Mouse (Mus musculus) kidney, embryonic 15.5 days (tissue): Measurements from ENCODE around the gene Ift172. TPM values are rescaled to one million over a fixed set of nuclear protein-coding genes. Genes with fewer than 3 reads are reported as not detected.

ENCODE experiments used
- ATAC-seq: fragments of 200-750 bp; cut with Nextera tagmentation; replicated peaks from 2 replicates; pipeline ENCODE4 v1.8.0; 2017; ENCODE audit warnings: moderate TSS enrichment; ENCODE audit not compliant: low FRiP score
- H3K27ac ChIP-seq: fragments of 300-500 bp; sonication (generic); 2 replicates; pipeline ENCODE4 v1.5.1; 2015; ENCODE audit warnings: mild to moderate bottlenecking, inconsistent platforms
- H3K27me3 ChIP-seq: fragments of 300-500 bp; sonication (generic); 2 replicates; pipeline ENCODE4 v1.6.1; 2015; ENCODE audit warnings: inconsistent platforms
- H3K36me3 ChIP-seq: fragments of 300-500 bp; sonication (generic); 2 replicates; pipeline ENCODE4 v1.6.1; 2015; ENCODE audit warnings: inconsistent platforms
- H3K4me1 ChIP-seq: fragments of 300-500 bp; sonication (generic); 2 replicates; pipeline ENCODE4 v1.6.1; 2015; ENCODE audit warnings: inconsistent platforms
- H3K4me2 ChIP-seq: fragments of 300-500 bp; sonication (generic); 2 replicates; pipeline ENCODE4 v1.6.1; 2015; ENCODE audit warnings: moderate library complexity, mild to moderate bottlenecking, inconsistent platforms
- H3K4me3 ChIP-seq: fragments of 300-500 bp; sonication (generic); replicated peaks from 2 replicates; pipeline ENCODE4 v1.5.1; 2015; ENCODE audit warnings: mild to moderate bottlenecking, inconsistent platforms
- H3K9ac ChIP-seq: fragments of 300-500 bp; sonication (generic); 2 replicates; pipeline ENCODE4 v1.6.1; 2015; ENCODE audit warnings: mild to moderate bottlenecking, inconsistent platforms
- H3K9me3 ChIP-seq: fragments of 300-500 bp; sonication (generic); replicated peaks from 2 replicates; pipeline ENCODE4 v1.6.1; 2016; ENCODE audit warnings: inconsistent platforms
- WGBS: fragments of 180-500 bp; shearing (Covaris S2); methylation state at CpG from one replicate; pipeline ENCODE4 v1.1.7; 2015; ENCODE audit warnings: mixed read lengths; 5-methylcytosine and 5-hydroxymethylcytosine counted together
- polyA plus RNA-seq: library from polyadenylated mRNA; unstranded; fragments of >200 nt; fragmentation: Nextera tagmentation; extraction: Ambion mirVana; gene quantifications from 2 replicates; pipeline ENCODE4 v1.2.1, GENCODE M21; 2015

The Ift172 gene
- polyA plus RNA-seq, 1 experiment from 2014 or later, result 36.9 TPM

DNA sequence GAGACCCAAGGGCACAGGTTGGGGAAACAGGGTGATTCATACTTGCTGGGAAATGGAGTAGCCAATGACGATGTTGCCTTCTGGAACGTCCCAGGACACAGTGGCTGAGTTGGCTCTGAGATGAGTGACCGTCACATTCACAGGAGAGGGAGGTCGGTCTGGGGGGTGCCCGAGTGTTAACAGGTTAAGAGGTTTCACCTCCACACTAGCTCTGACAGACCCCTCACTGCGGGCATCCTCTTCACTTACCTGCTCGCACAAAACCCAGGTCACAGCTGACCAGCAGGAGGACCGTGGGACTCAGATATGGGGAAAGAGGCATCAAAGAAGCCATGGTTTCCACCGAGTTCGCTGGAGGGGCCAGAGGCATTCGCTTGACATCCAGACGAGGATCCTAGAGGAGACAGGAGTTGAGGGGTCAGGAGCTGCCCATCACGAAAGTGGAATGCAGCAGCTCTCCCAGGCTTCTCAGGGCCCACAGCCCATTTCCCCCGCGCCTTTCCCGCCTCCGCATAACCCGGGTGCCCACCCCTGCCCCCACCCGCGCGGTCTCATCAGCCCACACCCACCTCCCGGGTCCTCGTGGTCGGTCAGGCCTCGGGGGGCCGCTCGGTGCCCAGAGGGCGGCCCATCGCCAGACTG lies 4.2 kb upstream of the Ift172 start:
- Histone ChIP-seq H3K27me3 (peaks cover 13% of the 10 kb centered on the region), H3K4me3 (peak overlapping the region; percentile 86), H3K27ac (peak overlapping the region; percentile 62), H3K4me2 (peak overlapping the region; percentile 97), H3K4me1 (peaks cover 30% of the 10 kb centered on the region), H3K9me3 (no peaks in the 10 kb centered on the region), H3K36me3 (peaks cover 16% of the 10 kb centered on the region), H3K9ac (peak overlapping the region; percentile 78)
- ATAC-seq, result peak; percentile 40; the same call in 1 of the 2 replicates
- WGBS, result 4% methylated on average over 29 of the region's 29 CpGs

- peak overlapping the region; percentile 77 for H3K4me2 ChIP-seq
- ATAC-seq, result no peak; the same call in 1 of the 2 replicates
- H3K36me3 ChIP-seq, result peaks cover 27% of the 10 kb centered on the region
- peaks cover 35% of the 10 kb centered on the region for H3K4me1 ChIP-seq
- H3K27ac ChIP-seq, result peak overlapping the region; percentile 86
- no peaks in the 10 kb centered on the region for H3K9me3 ChIP-seq
- H3K4me3 ChIP-seq, result peak overlapping the region; percentile 55
- H3K27me3 ChIP-seq, result no peaks in the 10 kb centered on the region
- WGBS, result 3% methylated on average over 9 of the region's 9 CpGs
- H3K9ac ChIP-seq, result peak overlapping the region; percentile 48
Measured at GRCm38 (mm10) chr5:31291361-31291688, 409 bp upstream of the Ift172 start.

DNA sequence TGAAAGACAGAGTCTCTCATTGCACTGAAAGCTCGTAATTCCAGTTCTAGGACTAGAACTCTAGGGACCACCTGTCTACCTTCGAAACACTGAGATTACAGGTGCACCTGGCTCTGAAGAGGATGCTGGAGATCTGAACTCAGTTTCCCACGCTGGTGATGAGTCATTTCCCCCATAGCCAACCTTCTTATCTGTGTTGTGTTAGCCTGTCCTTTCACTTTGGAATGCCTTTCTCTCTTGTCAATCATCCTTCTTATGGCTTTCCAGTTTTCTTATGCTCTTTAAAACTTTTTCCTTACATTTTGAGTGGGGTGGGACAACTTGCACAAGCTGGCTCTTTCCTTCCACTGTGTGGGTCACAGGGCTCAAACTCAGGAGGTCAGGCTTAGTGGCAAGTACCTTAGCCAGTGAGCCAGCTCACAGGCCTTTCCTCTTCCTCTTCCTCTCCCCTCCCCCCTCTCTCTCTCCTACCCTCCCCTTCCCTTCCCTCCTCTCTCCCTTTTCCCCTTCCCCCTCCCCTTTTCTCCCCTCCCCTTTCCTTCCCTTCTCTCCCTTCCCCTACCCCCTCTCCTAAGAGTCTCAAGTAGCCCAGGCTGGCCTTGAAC lies 1.2 kb downstream of the Ift172 start:
- no peaks in the 10 kb centered on the region for H3K9me3 ChIP-seq
- WGBS, result 79% methylated on average over 3 of the region's 3 CpGs
- no peaks in the 10 kb centered on the region for H3K27me3 ChIP-seq
- H3K27ac ChIP-seq, result no peak overlapping the region
- H3K9ac ChIP-seq, result peak overlapping the region; percentile 48; the same call in 1 of the 2 replicates
- no peak for ATAC-seq
- peaks cover 25% of the 10 kb centered on the region for H3K4me1 ChIP-seq
- peak overlapping the region; percentile 55; the same call in 1 of the 2 replicates for H3K4me3 ChIP-seq
- H3K4me2 ChIP-seq, result peak overlapping the region; percentile 77
- H3K36me3 ChIP-seq, result peaks cover 43% of the 10 kb centered on the region

DNA sequence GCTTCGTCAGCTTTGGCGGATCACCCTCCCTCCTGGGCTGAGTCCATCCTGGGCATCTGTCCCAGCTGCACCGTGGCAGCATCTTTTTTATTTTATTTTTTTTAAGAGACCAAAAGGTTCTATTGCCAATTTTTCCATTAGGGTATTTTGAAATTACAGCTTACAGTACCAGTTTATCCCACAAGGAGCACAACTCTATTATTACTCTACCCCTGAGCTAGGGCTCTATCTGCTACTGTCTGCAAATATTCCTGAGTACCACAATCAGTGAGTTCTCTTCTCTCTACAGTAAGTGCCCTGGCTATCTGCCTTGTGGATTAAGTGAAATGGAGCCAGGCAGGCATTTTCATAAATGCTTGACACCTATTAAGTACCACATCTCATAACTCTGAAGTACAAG lies 2.3 kb downstream of the Ift172 start:
- Histone ChIP-seq H3K36me3 (peaks cover 48% of the 10 kb centered on the region), H3K9me3 (no peaks in the 10 kb centered on the region), H3K27me3 (no peaks in the 10 kb centered on the region), H3K4me3 (no peak overlapping the region), H3K4me2 (no peak overlapping the region), H3K27ac (no peak overlapping the region), H3K4me1 (peaks cover 17% of the 10 kb centered on the region), H3K9ac (no peak overlapping the region)
- ATAC-seq, result no peak
- 77% methylated on average over 3 of the region's 3 CpGs for WGBS

DNA sequence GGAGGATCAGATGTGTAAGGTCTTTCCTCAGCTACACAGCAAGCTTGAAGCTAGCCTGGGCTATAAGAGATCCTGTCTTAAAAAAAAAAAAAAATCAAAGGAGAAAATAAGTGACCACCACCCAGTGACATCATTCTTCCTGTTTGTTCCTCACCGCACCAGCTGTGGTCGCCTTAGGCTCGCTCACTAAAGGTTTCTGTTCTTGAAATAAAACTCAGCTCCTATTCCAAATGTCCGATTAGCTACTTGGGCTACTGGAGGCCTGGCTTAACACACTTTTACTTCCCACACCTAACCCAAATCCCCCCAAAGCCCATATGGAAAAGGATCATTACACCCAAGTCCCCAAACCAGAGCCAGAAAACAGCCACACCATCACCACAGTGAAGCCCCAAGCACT lies 2.7 kb downstream of the Ift172 start:
- no peaks in the 10 kb centered on the region for H3K9me3 ChIP-seq
- H3K4me1 ChIP-seq, result peaks cover 17% of the 10 kb centered on the region
- H3K9ac ChIP-seq, result no peak overlapping the region
- no peak overlapping the region for H3K27ac ChIP-seq
- H3K36me3 ChIP-seq, result peaks cover 48% of the 10 kb centered on the region
- H3K4me3 ChIP-seq, result no peak overlapping the region
- H3K4me2 ChIP-seq, result no peak overlapping the region
- WGBS, result 76% methylated on average over 4 of the region's 4 CpGs
- no peak for ATAC-seq
- H3K27me3 ChIP-seq, result no peaks in the 10 kb centered on the region

DNA sequence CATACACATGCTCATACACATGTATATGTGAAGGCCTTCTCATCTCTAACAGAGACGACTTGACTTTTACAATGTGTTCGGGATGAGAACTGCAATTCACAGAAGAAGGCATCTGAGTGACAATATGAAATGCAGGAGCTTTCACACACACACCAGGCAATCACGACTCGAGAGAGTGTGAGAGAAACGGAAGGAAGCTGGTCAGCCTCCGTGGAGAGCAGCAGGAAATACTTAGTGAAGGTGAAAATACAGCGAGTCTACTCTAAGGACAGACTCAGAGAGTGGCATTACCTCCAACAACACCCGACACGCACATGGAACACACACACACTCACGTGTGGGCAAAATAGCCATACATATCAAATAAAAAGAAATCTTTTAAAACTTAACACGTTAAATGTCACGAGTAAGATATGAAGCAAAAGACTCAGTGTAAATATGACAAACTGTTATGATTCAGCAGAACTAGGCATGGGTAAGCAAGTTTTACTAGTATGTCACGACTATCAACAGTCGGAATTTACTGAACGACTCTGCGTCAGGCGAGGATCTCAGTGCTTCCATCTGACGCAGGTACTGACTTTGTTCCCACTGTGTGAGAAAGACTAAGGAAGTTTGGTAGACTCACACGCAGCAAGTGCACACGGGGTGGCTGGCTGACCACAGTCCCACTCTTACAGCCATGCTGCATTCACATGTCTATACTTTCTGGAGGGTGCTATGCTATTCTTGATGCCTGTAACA lies 11.5 kb downstream of the Ift172 start:
- H3K4me3 ChIP-seq, result no peak overlapping the region
- no peaks in the 10 kb centered on the region for H3K27me3 ChIP-seq
- no peak overlapping the region for H3K9ac ChIP-seq
- no peak overlapping the region for H3K27ac ChIP-seq
- ATAC-seq, result no peak
- no peaks in the 10 kb centered on the region for H3K4me1 ChIP-seq
- peaks cover 91% of the 10 kb centered on the region for H3K36me3 ChIP-seq
- no peaks in the 10 kb centered on the region for H3K9me3 ChIP-seq
- WGBS, result 91% methylated on average over 20 of the region's 20 CpGs
- H3K4me2 ChIP-seq, result no peak overlapping the region

DNA sequence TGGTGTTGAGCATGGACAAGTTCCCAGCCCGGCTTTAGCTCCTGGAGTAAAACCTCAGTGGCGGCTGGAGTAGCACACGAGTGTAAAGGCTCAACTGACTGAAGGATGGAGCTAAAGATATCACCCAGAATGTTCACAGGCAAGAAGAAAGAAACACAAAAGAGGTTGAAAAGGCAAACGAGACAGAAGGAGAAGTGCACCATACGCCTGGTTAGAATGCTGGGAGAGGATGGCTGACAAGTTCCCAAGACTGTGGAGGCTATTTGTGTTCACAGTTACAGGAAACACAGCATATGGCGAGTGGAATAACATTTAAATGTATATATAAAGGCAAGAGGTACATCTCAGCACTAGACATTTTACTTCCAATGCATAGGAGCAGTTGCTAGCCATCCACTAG lies 17.9 kb downstream of the Ift172 start:
- 89% methylated on average over 6 of the region's 6 CpGs for WGBS
- Histone ChIP-seq H3K27me3 (no peaks in the 10 kb centered on the region), H3K4me2 (no peak overlapping the region), H3K9me3 (no peaks in the 10 kb centered on the region), H3K36me3 (peaks cover 76% of the 10 kb centered on the region), H3K27ac (no peak overlapping the region), H3K4me3 (no peak overlapping the region), H3K9ac (no peak overlapping the region), H3K4me1 (no peaks in the 10 kb centered on the region)
- ATAC-seq, result no peak

DNA sequence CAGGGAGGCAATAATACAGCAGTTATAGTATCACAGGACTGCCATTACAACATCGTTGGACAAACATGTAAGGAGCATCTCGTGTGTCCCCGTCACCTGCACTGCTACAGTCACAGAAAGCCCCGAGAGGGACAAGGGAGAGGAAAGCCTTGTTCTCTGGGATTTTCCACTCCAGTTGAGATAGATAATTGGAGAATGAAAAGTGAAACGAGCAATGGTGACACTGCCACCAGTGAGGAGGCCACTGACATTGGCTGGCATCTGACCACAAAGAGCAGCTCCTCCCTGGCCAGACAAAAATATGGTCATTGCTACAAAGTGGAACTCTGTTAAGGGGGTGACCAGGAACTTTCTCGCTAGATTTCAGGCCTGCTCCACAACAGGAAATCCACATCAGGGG lies 23.2 kb downstream of the Ift172 start:
- ATAC-seq, result no peak
- Histone ChIP-seq H3K9ac (no peak overlapping the region), H3K9me3 (no peaks in the 10 kb centered on the region), H3K4me2 (no peak overlapping the region), H3K36me3 (peaks cover 94% of the 10 kb centered on the region), H3K4me3 (no peak overlapping the region), H3K27me3 (no peaks in the 10 kb centered on the region), H3K27ac (no peak overlapping the region), H3K4me1 (no peaks in the 10 kb centered on the region)
- 87% methylated on average over 6 of the region's 6 CpGs for WGBS

- no peak for ATAC-seq
- no peak overlapping the region for H3K9ac ChIP-seq
- no peak overlapping the region for H3K4me3 ChIP-seq
- peaks cover 95% of the 10 kb centered on the region for H3K36me3 ChIP-seq
- H3K4me2 ChIP-seq, result no peak overlapping the region
- H3K27me3 ChIP-seq, result no peaks in the 10 kb centered on the region
- 89% methylated on average over 7 of the region's 7 CpGs for WGBS
- H3K9me3 ChIP-seq, result no peaks in the 10 kb centered on the region
- no peaks in the 10 kb centered on the region for H3K4me1 ChIP-seq
- no peak overlapping the region for H3K27ac ChIP-seq
Measured at GRCm38 (mm10) chr5:31266101-31266500, 24.8 kb downstream of the Ift172 start.

- Histone ChIP-seq H3K4me1 (peaks cover 5% of the 10 kb centered on the region; the same call in 1 of the 2 replicates), H3K27me3 (no peaks in the 10 kb centered on the region), H3K4me3 (no peak overlapping the region), H3K36me3 (peaks cover 92% of the 10 kb centered on the region), H3K9ac (no peak overlapping the region), H3K9me3 (no peaks in the 10 kb centered on the region), H3K27ac (no peak overlapping the region), H3K4me2 (no peak overlapping the region)
- no peak for ATAC-seq
- 90% methylated on average over 11 of the region's 11 CpGs for WGBS
Measured at GRCm38 (mm10) chr5:31257616-31258015, 33.3 kb downstream of the Ift172 start.

DNA sequence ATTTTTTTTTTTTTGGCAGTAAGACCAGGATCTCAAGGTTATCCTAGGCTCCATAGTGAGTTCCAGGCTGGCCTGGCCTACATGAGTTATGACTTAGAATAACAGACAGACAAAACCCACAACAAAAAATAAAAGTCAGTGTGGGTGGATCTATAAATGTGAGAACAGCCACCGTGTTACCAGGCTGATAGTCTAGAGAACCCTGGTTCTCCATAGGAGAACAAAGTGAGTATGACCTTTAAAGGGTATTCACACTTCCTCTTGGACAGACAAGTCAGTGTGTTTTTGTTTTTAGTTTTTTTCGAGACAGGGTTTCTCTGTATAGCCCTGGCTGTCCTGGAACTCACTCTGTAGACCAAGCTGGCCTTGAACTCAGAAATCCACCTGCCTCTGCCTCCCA lies 34.9 kb downstream of the Ift172 start:
- H3K36me3 ChIP-seq, result peaks cover 92% of the 10 kb centered on the region
- ATAC-seq, result no peak
- H3K27ac ChIP-seq, result no peak overlapping the region
- WGBS, result 79% methylated on average over 2 of the region's 2 CpGs
- H3K9me3 ChIP-seq, result no peaks in the 10 kb centered on the region
- no peak overlapping the region for H3K4me2 ChIP-seq
- H3K4me1 ChIP-seq, result peaks cover 22% of the 10 kb centered on the region
- H3K9ac ChIP-seq, result no peak overlapping the region
- H3K27me3 ChIP-seq, result no peaks in the 10 kb centered on the region
- no peak overlapping the region for H3K4me3 ChIP-seq

GRCm38 (mm10) chr5:31255381-31255780 lies 35.5 kb downstream of the Ift172 start:
- Histone ChIP-seq H3K4me2 (no peak overlapping the region), H3K36me3 (peaks cover 93% of the 10 kb centered on the region), H3K27me3 (no peaks in the 10 kb centered on the region), H3K4me1 (peaks cover 26% of the 10 kb centered on the region), H3K9me3 (no peaks in the 10 kb centered on the region), H3K27ac (no peak overlapping the region), H3K9ac (no peak overlapping the region), H3K4me3 (no peak overlapping the region)
- ATAC-seq, result no peak
- WGBS, result 93% methylated on average over 2 of the region's 2 CpGs
